Mouse (Mus musculus) monocyte, adult 2 months (primary cell): ENCODE measurements at regions not wholly inside any gene's neighbourhood (a gene's known extent, or its start where the extent isn't known, plus 50 kb on each side); places are given as distances from the start of the nearest gene placed in this dataset.

ENCODE experiments used
- DNase-seq, 2 experiments: peaks; one replicate each; pipeline ENCODE4 v3.0.0; 2022; ENCODE audit warnings: low spot score in 2 of 2, low read depth in 1 of 2

- DNase-seq, result no peak
These were observed 147.4 kb downstream of the Fam76b start for GRCm38 (mm10) chr9:13974870-13975269.

DNA sequence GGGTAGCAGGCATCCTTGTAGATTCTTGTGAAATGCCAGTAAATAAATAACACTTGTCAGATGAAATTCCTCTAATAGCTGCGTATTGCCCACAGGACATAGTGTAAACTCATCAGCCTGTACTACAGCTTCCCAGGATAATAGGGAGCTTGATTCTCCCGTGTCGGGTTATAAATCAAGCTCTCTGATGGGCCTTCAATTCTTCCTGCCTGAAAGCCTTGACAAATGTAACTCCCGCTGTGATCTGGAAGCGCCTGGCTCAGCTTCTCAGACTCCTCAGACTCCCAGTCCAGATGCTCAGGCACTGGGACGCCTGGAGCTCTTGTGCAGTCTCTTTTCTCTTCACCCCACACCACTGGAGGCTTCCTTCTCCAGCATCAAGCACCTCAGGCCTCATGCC lies 151.3 kb downstream of the Fam76b start:
- DNase-seq, result no peak

DNA sequence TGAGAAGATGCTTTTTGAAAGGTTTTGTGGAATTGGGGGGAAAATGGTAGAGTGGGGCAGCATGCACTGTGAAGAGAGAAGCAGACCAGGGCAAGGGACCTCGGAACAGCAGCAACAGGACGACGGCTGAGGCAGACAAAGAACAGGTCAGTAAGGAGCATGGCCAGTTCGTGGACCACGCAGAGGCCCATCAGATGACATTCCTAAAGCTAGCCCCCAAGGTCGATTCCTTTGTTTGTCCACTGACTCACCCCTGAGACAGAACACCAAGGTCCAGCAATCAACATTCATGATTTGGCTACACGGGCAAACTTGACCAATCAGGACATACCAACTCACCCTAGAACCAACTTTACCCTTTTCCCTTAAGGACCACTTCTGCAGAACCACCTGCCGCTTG lies 160.0 kb downstream of the Fam76b start:
- DNase-seq, result no peak

DNA sequence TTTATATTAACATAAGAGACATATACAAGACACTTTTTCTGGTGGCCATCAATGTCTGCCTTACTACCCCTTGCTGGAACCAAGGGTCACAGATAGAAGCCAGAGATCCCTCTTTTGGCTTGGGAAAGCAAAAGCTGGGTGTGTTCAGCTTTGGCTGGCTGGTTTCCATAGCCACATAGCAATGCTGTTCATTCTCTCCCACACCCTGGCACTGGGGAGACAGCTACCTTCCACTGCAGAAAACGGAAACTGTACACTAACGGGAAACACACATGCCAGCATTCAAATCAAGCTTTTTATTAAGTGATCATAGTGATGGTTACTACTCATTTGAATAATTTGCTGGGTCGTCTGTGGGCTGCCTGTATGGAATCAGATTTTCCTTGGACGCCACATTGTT lies 161.4 kb downstream of the Fam76b start:
- no peak for DNase-seq

GRCm38 (mm10) chr9:13990960-13991359 lies 163.4 kb downstream of the Fam76b start:
- DNase-seq, result no peak

DNA sequence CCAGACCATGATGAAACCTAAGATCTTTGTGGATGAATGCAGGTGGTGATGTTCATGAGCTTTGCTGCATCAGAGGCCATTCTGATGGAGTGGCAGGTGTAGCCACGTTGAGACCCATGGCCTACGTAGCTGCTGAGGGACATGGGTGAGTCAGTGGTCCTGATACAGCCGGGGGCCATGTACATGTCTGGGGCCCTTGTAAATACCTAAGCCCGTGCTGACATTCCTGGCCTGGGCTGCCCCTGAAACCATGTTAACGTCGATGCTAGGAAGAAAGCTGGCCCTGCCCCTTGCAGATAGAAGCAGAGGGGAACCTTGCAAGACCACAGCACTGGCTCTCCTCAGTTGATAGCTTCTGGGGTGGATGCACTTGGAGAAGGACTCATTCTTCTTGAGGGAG lies 165.2 kb downstream of the Fam76b start:
- DNase-seq, result no peak

- DNase-seq, result no peak
These were observed 171.8 kb downstream of the Fam76b start for GRCm38 (mm10) chr9:13999358-13999757.

GRCm38 (mm10) chr9:14001517-14001916 lies 174.0 kb downstream of the Fam76b start:
- DNase-seq, result no peak

DNA sequence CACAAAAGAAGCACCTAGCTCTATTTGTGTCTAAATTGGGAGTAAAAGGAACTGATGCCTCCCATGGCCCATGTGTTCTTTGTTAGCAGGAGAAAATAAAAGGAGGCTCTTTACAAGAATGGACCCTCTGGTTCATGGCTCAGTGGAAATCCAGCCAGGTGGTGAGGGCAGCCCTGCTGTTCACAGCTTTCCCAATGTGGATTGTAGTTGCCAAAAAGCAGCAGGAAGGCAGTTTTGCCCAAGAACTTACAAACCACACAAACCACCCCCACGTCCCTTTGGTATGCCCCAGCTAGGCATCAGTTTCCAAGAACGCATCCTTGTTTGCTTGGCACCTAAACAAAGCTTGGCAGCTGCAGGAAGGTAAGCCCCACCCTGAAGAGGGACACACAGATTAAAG lies 174.7 kb downstream of the Fam76b start:
- no peak for DNase-seq

- DNase-seq, result no peak
These were observed 175.6 kb downstream of the Fam76b start for GRCm38 (mm10) chr9:14003163-14003562.

GRCm38 (mm10) chr9:14006233-14006984 lies 178.9 kb downstream of the Fam76b start:
- no peak for DNase-seq

GRCm38 (mm10) chr9:14009451-14009850 lies 181.9 kb downstream of the Fam76b start:
- DNase-seq, result no peak

DNA sequence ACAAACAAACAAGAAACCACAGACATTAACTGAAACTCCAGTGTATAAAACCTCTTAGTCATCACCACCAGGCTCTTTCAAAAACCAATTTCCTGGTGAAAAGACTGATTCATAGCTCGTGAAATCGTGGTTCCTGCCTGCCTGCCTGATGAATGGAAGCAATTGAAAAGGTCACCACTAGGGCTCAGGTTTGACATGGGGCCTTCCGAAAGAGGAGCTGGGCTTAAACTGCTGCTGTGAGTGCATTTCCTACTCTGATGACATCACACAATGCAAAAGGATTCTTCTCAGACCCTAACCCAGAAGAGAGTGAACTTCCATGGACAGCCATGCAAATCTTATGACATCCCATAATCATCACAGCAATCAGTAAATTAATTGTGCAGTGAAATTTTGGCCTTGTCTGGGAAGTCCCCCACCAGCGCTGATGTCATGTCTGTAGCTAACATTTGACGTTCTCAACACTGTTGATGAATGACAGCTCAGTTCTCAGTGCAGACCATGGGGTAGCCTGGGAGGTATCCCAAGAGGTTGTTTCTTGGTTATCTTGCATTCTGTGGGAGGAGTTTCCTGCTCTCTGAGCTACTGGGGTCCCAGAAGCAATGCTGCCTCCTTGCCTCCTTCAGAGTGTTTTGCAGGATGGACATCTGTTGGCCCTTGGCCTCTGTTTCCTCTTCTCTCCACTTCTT lies 182.9 kb downstream of the Fam76b start:
- DNase-seq, result no peak

GRCm38 (mm10) chr9:14024216-14024615 lies 196.7 kb downstream of the Fam76b start:
- DNase-seq, result no peak

DNA sequence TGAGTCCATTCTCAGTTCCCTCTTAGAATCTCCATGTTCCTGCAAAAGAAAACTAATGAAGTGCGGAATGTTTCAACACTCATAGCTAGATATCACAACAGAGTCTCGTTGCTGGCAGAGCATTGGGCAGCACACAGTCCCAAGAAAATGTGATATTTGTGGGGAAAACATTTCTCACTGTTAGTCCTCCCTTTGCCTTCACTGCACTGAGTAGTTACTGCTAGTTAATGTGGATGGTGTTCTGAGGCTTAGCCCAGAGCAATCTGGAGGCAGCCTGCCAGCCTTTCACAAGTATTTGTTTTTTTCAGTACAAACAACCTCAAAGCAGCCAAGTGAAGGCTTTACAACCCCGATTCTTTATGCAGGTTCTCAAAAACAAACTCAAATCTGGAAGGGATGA lies 197.2 kb downstream of the Fam76b start:
- no peak for DNase-seq

- DNase-seq, result no peak
These were observed 200.5 kb downstream of the Fam76b start for GRCm38 (mm10) chr9:14028056-14028455.

GRCm38 (mm10) chr9:14031358-14032047 lies 204.0 kb downstream of the Fam76b start:
- no peak for DNase-seq

DNA sequence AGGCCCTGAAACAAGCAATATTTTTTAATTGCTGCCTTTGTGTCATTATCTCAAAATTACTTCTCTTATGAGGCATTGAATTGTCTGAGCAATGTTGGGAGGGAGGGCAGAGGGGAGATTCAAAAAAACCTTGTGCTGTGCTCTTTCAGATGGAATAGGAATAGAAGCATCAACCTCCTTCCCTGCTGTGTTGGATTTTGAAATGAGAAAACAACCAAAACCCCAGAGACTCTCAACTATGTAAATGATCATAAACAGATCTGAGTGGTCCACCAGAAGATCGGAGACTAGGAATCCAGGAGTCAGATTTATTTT lies 204.5 kb downstream of the Fam76b start:
- DNase-seq, result no peak

DNA sequence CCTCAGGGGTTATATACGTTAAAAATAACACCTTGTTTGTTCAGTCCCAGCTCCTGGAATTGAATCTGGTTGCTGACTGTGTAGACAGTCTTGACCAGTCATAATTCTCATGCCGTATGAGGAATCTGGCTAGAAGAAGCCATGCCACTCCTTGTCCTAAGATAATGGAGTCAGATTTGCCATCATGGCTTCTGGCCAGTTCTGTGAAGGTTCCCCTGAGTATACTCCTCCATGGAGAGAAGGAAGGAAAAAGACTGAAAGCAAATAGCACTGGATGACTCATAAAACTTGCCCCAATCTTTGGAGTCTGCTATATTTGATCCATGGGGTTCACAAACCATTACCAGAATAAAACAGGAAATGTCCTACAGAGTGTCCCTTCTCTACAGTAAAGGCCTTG lies 208.0 kb downstream of the Fam76b start:
- no peak for DNase-seq

DNA sequence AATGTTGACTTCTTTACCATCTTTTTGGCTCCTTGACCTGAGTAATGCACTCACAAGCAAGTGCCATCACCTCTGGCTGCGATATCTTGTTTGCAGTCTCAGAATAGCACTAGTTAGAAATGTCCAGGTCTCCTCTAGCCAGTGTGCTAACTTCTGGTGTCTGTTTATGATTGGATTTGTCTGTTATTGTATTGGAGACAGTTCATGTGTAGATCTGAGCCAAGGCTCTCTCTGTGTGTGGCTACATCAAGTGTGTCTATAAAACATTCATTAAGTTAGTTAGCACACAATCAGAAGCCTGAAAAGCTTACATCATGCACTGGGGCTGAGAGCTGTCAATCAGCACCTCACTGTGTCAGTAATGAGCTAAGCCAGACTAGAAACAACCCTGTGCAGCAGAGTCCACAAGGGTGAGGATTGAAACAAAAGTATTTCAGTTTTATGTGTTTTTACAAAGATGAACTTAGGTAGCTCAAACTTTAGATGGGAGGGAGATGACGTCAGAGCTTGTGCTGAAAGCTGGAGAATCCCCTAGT lies 214.5 kb downstream of the Fam76b start:
- no peak for DNase-seq

- no peak for DNase-seq
These were observed 220.7 kb downstream of the Fam76b start for GRCm38 (mm10) chr9:14048224-14048623.

- DNase-seq, result no peak
These were observed 221.2 kb upstream of the Sesn3 start for GRCm38 (mm10) chr9:14053704-14054103.
